Mouse (Mus musculus) CD4-positive, CD25-positive, alpha-beta regulatory T cell, adult 4 months (primary cell): ENCODE data around the gene Slc12a1. TPM values are rescaled to one million over a fixed set of nuclear protein-coding genes. Genes with fewer than 3 reads are reported as not detected.

Experiments
- ATAC-seq: one replicate; pipeline ENCODE4 v1.8.0; 2017
- polyA plus RNA-seq, 2 experiments: library from polyadenylated mRNA; unstranded; fragments of 100-300 nt; shearing (Covaris generic); gene quantifications; one replicate each; pipeline ENCODE4 v1.2.1; 2017

Slc12a1 gene
- polyA plus RNA-seq, 2 experiments from 2014 or later = not detected

DNA sequence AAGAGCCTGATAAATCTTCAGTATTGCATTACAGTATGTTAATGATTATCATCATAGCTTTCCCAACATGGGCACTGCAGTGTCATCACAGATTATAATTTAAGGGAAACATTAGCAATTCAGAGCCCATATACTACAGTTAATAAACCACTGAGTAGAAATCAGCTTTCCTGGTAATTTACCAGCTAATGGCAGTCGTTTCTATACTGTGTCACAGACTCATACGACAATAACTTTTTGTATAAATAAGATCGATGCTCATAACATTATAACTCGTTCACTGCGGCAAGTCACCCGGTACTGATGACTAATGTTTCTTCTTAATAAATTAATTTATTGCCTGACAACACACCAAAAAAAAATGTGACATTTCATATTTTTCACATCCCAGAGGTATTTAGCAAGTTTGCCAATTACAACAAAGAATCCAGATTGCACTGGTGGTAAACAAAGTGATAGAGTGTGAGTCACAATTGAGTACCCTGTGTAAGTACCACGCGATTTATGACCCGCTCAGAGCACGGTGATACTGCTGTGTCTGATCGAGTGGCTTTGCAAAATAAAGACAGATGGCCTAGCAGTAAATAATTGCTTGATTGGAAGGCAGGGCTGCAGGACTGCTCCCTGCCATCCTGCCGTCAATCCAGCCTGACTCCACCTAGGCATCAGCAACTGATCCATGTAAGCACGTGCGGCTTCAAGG lies 56.7 kb downstream of the Slc12a1 start:
- no peak for ATAC-seq

DNA sequence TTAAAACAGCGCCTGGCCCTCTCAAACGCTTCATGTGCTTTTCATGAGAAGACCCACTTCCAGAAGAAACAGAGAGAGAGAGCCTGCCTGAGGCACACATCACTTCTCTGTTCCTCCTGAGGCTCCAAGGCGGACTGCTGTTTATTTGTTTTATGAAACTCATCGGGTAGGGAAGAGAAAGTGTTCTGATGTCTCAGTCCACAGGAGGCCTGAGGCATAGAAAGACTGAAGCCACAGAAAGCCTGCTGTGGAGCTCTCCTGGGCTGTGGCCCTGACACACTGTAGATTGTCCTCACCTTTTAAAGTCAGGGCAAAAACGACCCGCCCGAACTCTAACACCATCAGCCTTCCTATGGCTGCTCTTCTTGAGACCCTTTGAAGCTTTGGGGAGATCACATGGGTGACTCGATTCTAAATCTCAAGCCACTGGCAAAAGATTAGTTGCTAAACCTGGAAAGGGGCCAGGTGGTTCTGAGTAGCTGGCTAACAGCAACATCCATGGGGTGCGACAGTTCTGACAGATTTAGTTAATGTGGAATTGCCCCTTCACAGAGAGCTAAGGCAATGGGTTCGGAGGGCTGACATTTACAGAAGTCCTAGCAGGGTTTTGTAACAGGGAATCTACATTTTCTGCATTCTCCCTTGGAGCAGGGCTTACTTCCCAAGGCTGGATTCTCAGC lies 59.7 kb downstream of the Slc12a1 start:
- ATAC-seq = no peak

DNA sequence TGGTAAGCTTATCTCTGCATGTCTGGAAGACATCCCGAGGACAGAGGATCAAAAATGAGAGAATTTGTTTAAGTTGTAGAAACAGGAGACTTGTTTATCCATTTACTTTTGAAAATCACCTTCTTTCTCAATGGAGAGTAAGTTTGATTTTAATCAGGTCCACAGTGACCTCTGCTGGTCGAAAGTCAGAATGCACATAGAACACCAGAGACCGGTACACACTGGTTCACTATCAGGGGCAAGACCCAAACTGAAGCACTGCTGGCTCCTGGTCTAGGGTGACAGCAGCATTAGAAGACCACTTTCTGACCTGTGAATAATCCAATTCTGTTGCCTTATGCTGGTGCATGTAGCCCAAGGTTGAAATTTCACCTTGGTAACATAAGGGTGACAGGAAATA lies 62.3 kb downstream of the Slc12a1 start:
- ATAC-seq = peak; percentile 67

DNA sequence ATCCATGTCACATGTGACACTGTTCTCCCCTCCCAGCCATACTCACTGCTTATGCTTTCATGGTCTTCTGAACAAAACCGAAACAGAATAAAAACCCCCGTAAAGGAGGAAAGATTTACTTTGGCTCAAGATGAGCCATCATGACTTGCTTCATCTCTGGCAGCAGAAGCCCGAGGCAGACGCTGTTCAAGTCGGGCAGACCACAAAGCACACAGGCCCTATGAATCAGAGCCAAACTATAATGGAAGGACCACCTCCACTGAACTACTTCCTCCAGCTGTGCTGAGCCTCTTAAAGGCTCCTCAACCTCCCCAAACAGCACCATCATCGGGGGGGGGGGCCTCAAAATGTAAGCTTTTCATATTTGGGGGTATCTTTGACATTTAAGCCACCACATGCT lies 65.0 kb downstream of the Slc12a1 start:
- no peak for ATAC-seq

DNA sequence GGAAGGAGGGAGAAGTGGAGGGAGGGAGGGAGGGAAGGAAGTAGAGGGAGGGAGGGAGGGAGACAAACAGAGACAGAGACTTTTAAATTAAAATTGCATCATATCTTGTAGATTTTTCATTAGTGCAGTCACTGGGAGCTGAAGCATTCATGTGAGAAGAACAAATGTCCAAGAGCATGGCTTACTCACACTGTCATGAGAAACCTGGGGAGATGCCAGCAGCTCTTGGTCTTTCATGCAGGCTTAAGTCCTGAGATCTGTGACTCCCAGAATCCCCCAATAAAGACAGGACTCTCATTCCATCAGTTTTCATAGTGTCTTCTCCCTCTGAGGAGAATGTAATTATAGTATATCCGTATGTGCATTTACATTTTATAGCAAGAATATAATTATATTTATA lies 66.3 kb downstream of the Slc12a1 start:
- ATAC-seq = no peak

DNA sequence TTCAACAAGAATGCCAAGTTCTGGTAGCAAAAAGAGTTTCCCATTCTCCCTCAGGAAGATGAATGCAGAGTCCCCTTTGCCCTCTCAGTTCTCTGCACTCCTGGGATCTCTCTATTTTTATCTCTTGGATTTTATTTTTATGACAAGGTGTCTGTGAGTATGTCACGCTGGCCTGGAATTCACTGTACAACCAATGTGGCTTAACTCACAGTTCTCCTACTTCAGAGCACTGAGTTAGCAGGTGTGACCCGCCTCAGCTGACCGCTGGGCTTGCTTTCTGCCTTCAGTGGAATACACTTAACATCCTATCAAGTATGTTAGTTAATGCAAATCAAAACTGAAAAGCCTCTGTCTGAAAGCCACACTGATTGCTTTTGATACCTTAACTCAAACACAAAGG lies 67.0 kb downstream of the Slc12a1 start:
- ATAC-seq = no peak

DNA sequence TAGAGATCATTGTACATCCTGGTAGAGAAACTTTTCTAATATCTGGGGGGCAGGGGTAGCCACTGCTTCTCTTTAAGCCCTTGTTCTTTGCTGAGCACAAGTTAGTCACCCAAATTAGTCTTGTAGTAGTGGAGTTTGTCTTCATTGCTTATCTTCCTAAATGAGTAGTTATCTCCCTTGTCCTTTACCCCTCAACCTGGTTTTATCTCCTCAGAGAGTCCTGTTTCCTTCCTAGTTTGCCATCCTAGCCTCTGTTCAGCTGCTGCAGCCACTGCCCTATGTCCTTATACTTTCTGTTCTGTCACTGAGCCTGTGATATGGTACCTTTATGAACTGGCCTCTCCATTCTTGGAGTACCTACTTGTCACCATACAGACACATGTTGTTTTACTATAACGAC lies 69.4 kb downstream of the Slc12a1 start:
- ATAC-seq = no peak

DNA sequence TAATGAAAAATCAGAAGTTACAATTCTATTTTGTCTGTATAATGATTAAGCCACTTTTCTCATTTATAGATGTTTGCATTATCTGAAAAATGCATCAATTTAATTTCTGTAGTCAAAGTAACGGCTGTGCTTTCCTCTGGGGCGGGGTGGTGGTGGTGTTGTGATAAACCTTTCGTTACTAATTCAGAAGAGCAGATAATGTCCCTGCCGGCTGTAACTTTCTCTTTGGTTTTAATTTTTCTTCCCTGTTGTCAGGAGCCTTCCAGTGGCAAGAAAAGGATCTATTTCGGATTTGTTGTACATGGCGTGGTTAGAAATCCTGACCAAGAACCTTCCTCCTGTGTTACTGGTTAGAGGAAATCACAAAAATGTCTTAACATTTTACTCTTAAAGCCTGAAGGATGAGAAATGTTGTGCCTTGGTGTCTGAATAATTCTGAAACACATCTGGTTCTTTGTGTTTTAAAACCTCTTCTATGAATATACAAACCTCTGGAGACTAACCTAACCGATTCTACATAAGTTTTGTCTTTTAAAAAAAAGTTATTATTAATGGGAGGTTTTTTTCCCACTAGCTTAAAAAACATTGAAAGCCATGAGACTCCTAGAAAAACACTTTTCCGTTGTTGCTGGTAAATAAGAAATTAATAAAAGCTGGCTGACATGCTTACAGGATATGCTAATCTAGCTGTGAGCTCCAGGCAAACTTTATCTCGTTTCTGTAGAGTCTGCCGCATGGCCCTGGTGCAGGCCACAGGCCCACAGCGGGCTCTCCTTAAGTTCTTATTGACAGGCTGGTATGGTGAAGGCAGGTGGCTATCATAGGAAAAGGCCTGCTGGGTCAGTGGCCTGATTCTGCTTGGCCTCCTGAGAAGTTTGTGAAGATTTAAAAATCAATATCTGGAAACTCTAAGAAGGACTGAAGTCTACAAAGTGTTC lies 76.4 kb downstream of the Slc12a1 start:
- no peak for ATAC-seq

DNA sequence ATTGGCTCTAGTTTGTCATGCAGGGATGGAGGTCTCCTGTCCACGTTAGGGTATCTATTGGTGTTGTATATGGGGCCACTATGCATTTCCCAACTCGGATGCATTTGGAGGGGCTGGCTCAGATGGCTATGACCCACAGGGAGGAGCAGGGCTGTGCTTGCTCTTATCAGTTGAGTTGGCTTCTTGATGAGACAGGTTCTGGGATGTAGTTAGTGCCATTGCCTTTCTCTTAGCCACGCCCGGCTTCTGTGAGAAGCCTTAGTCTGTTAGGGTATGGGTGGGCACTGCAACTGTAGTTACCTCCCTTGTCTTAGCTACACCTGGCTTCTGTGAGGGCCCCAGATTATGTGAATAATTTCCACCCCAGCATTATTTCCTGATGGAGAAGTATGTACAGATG lies 79.9 kb downstream of the Slc12a1 start:
- no peak for ATAC-seq

DNA sequence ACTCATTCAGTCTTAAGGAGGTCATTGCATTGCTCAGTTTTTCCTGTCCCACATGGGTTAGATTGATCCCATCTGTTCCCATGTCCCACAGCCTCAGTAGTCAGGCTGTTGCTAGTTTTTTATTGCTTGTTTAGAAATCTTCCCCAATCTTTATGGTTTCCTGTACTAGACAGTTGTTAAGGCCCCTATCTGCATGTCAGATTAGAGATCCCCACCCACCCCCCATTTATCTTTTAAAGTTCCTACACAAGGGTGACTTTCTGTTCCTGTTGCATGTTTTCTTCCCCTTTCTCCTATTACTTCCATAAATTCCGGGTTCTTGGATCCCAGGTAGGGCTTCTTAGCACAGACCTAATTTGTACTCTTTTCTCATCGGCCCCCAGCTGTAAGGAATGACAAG lies 81.2 kb downstream of the Slc12a1 start:
- no peak for ATAC-seq

DNA sequence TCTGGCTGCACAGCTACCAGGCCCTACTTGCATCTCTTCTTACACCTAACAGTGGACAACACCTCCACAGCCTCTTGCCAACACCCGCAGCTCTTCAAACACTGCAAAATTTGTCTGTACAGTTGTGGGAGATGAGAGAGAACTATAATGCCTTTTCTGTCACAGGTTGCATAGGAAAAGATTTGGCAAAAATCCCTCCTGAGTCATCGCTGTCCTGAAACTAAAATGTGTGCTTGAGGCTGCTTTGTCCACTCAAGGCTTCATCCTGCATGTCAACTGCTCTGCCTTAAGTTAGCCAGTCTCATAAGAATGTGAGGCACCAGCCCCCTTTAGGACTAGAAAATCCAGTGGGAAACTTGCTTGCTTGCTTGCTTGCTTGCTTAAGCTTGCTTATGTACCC lies 81.7 kb downstream of the Slc12a1 start:
- ATAC-seq = no peak

DNA sequence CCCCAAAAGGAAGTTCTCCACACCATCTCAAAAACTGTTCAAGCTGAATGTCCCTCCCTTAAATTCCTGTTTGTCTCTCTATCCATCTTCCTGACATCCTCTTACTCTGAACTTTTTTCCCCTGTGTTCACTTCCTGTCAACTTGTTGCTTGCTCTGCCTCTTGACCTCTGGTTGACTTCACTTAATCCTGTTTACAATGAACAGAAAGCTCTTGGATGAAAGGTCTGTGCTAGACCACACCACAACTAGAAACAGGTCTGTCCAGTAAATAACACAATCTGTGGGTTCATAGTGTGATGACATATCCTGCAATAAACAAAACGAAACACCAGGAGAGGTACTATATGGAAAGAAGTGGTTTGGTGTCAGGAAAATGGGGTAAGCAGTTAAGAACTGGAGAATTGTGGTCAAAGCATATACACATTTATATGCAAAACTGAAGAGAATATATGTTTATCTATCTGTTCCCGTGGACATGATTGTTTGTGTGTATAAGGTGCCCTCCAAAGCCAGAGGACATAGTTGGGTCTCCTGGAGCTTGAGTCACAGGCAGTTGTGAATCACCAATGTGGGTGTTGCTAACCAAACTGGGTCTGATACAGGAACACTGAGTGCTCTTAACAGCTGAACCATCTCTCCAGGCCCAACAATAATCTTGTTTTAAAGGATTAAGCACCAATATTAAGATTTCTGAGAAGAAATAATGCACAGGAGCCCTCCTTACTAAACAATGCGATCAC lies 93.4 kb downstream of the Slc12a1 start:
- no peak for ATAC-seq

DNA sequence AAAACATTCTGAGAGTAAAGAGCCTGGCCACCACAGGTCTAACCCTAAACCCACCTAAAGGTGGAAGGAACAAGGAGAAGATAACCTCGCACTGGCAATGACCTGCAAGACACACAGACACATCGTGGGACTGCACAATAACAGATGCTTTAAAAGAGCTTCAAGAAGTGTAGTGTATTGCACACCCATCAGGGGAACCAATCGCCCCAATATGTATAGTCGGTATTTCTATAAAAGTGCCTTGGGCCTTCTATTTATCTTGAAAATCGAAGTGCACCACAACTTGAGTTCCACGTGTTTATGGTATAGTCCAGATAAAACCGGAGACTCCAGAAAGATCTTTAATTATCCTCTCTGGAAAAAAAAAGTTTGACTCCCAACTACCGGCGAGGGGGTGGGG lies 94.4 kb downstream of the Slc12a1 start:
- no peak for ATAC-seq

DNA sequence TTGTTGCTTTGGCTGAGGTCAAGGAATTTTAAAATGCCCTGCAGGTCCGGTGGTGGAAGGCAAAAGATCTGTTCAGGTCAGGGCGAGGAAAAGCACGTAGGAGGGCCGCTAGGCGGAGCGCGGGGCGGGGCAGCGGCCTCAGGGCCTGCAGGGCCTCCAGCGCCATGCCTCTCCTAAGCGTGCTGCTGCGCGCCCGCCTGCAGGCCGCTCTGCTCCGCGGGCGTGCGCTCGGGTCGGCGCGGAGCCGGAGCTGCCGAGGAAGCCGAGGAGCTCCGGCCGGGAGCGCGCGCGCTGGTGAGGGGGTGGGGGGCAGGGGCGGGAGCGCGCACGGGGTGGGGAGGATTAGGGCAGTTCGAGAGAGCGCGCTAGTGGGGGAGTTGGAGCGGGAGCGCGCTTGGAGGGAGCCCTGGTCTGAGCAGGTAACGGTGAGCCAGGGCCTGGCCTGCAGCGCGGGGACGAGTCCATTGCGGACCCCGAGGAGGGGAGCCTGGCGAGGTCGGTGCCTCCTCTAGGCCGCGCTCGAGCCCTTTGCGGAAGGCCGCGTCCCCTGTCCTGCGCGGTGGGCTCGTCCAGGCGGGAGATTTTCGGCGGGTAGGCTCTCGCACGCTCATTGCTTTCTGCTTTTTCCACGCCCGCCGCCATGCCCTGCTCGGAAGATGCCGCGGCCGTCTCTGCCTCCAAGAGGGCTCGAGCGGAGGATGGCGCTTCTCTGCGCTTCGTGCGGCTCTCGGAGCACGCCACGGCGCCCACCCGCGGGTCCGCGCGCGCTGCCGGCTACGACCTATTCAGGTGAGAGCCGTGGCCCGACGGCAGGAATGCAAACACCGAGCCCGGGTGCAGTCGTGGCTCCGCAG lies 95.0 kb downstream of the Slc12a1 start, which contains the start of gene Dut:
Dut (plus strand) TSS at position 83 of the 854 bp plus-strand sequence.
- peak; percentile 93 for ATAC-seq

DNA sequence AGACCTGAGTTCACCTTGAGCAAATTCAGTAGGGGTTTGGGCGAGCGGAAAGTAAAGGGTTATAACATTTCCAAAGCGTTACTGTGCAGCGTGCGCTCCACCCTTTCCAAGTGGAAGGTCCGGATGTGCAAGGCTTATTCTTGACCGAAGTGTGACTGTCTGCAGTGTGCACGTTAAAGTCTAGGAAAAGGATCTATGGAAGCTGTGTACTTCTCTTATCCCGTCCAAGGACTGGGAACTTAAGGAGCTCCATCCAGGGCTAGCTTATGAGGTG lies 95.6 kb downstream of the Slc12a1 start:
- ATAC-seq = no peak

DNA sequence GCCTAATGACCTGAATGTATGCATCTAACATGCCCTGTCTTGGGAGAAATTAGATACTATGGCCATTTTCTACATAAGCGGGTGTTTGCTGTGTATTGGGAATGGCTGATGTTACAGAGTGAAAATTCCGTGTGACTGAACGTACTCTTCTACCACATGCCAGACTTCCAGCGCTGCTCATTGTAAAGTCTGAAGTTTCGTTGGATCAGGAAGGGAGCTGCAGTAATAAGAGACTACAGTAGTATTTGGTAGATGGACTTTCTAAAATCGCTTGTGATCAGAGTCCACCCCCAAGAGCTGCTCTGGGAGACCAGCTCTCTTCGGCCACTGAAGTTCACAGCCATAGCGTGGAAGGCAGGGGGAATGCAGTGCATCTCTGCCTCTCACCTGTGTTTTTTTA lies 96.0 kb downstream of the Slc12a1 start:
- ATAC-seq = no peak

DNA sequence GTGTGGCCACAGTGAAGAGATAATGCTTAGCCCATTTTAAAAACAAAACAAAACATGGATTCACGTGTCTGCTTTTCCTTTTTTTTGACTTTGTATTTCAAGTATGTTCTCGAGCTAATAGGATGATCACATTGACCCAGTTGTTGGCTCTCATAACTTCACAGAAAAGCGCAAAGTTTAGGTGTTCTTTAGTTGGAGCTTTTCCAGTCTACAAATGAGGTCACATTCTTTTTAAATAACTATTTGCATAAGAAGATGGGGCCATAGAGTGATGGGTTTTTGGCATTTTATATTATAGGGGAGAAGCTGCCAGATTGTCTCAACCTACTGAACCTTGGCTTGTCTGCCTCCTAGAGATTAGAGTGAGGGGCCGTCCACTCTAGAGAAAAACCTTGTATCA lies 97.0 kb downstream of the Slc12a1 start:
- no peak for ATAC-seq

DNA sequence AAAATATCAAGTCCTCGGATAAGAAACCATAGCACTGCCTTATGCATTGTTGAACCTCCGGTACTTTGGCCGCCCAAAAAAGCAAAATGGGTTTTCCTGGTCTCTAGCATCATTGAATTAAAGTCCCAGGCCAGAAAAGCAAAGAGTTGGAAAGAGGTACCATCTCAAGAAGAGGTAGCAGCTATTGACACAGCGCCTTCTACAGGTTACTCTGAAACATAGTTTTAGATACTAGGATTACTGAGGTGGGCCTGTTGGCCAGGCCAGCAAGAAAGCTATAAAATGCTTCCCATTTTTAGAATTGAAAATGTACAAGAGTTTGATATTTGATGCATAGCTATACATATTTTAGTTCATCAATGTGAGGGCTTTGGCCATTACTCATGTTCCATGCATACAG lies 97.6 kb downstream of the Slc12a1 start:
- ATAC-seq = no peak

DNA sequence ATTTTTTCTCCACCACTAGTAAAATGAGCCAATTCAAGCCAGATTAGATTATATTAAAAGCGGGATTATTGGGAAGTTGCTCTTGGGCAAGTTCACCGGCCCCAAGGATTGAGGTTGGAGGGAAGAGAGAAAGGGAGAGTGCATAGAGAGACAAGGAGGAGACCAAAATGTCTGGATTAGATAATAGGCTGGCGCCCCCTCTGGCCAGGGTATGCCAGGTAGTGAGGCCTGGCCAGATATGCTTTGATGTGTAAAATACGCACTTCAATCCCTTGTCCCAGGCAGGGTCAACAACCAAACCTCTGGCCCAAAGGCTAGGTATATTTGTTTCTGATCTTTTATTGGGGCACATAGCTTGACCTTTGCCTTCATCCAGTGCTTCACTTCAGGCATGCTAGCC lies 99.5 kb downstream of the Slc12a1 start:
- no peak for ATAC-seq

DNA sequence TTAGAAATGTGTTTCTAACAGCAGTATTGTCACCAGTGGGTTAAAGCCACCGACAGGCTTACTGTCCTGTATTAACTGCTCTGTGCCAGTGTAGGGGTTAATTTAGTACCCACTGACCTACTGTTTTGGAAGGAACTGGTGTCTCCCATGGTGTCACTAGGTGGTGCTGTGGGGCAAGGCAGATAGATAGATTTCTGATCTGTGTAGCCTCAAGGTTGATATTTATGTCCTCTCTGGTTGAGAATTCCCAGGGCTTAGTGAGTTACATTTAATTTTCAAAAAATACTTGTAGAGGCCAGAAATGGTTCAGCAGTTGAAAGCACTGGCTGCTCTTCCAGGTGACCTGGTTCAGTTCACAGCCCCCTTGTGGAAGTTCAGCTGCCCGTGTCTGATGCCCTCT lies 100.0 kb downstream of the Slc12a1 start:
- ATAC-seq = no peak

DNA sequence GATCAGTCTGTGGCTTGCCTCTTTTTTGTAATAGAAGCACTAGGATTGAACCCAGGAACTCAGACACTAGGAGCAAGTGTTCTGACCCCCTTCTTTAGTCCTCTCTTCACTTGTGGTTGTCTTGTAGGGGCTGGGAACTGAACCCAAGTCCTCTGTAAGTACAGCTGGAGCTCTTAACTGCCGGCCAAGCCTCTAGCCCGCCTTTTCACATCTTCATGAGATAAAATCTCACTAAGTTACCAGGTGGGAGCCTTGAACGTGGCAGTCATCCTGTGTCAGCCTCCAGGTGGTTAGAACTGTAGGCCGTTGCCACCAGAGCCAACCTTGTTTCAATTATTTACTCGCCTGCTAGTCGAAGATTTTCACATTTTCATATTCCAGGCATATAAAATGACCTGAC lies 101.4 kb downstream of the Slc12a1 start:
- no peak for ATAC-seq

DNA sequence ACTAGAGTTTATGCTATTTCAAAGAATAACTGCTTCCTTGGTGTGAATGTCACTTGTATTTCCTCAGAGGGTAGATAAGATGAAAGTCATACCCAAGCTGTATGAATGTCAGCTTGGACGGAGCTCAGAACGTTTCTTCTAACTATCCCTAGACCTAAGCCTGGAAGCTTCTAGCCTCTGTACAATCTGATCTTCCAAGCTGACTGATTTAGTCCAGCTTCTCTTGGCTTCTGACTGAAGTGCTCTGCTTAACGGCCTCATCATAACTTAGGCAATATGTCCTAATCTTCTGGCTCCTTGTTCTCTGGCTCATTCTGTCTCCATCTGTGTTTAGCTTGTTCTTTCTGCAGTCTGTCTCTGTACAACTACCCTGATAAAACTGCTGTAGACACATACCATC lies 102.3 kb downstream of the Slc12a1 start:
- no peak for ATAC-seq
